Mouse (Mus musculus) ES-E14 (cell line): ENCODE measurements at regions not wholly inside any gene's neighbourhood (a gene's known extent, or its start where the extent isn't known, plus 50 kb on each side); places are given as distances from the start of the nearest gene placed in this dataset.

Source experiments
- CHD2 ChIP-seq: IDR thresholded peaks from 2 replicates; pipeline ENCODE4 v1.6.1; 2014; ENCODE audit warnings: mild to moderate bottlenecking, low read depth, low read length, inconsistent platforms
- MAFK ChIP-seq: IDR thresholded peaks from 2 replicates; pipeline ENCODE4 v1.6.1; 2014; ENCODE audit warnings: mild to moderate bottlenecking, low read depth, low read length, inconsistent platforms; ENCODE audit not compliant: insufficient read depth
- ZC3H11A ChIP-seq: IDR thresholded peaks from 2 replicates; pipeline ENCODE4 v1.6.1; 2012; ENCODE audit warnings: low read depth, mild to moderate bottlenecking, inconsistent platforms, low read length, borderline replicate concordance
- ZNF384 ChIP-seq: IDR thresholded peaks from 2 replicates; pipeline ENCODE4 v1.6.1; 2012; ENCODE audit warnings: low read depth, low read length, inconsistent platforms

DNA sequence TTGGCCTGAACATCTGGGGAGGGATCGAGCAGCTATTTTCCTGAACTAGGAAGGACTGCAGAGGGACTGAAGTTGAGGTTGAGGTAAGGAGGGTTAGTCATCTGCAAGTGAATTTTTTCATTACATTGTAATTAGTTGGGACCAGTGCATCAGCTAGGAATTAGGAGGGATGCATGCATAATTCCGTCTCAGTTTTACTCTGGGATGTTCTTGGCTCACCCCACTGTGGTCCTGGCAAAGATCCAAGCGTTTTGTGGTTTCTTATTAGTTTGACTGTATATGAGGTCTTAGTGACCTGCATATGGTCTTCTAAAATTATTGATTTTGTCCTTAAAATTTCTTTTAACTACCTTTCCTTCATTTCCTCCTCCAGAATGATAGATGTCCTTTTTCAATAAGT, 221.0 kb downstream of the Papss1 start:
- TF ChIP-seq MAFK (no peak), CHD2 (no peak), ZNF384 (no peak), ZC3H11A (no peak)
